Mouse (Mus musculus): Measurements from ENCODE around the gene Mpz.

DNA sequence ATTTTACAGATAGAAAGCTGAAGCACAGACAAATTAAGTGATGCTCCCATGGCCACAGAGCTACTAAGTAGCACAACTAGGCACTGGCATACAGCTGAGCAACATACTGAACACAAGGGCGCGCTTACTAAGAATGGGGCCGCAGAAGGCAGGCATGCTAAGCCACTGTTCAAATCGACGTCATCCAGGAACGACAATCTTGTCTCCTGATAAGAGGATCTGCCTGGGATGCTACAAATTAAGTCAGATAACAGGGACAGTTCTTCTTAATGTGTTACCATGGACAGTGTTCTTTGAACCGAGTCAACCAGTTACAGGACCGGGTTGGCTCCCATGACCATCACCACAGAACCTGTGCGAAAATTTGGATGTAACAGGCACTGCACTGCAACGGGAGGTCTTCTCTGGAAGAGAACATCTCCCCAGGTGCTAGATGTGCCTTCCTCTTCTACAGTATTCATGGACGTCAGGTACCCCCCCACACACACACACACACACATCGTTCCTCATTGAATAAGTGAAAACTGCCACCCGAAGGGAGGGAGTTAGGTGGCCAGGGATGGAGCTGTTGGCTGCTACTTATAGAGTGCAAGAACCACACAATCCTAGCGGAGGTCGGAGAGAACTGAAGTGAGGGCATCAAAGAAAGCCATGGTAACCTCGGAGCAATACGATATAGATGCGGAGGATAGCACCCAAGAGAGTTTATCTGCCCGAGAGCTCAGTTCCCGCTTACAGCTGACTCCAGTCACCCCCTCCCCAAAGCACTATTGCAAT is 44.7 kb downstream of the Mpz start:
- TF ChIP-seq CTCF (IDR thresholded peaks at IDR 0.05; ENCODE audit: low read depth, low read length): no peak
- no peak for TF ChIP-seq POLR2A (IDR thresholded peaks at IDR 0.05; ENCODE audit: extremely low read depth, insufficient read depth, low read length)

All from liver, adult 2 months (tissue).